Mouse (Mus musculus) gastrocnemius, adult 8-10 months (tissue): Measurements from ENCODE around the gene Syt16. TPM values are rescaled to one million over a fixed set of nuclear protein-coding genes. Genes with fewer than 3 reads are reported as not detected.

Experiments
- DNase-seq, 2 experiments: peaks; one replicate each; pipeline ENCODE4 v3.0.0; 2022; ENCODE audit warnings: low spot score in 2 of 2
- total RNA-seq, 4 experiments: library from RNA; stranded (reverse); gene quantifications; 2 replicates each; pipeline ENCODE4 v1.2.4; 2022

Syt16 gene
- total RNA-seq, 4 experiments from 2014 or later: not detected

- DNase-seq: no peak
Observed at GRCm38 (mm10) chr12:74009448-74009911, 12.0 kb downstream of the Syt16 start.

GRCm38 (mm10) chr12:74013739-74014138 lies 16.3 kb downstream of the Syt16 start:
- peak; percentile 60 to 61 for DNase-seq

- peak in 1 of 2 experiments; percentile 6 for DNase-seq
Observed at GRCm38 (mm10) chr12:74014739-74015270, 17.3 kb downstream of the Syt16 start.

GRCm38 (mm10) chr12:74015491-74015890 lies 18.0 kb downstream of the Syt16 start:
- no peak for DNase-seq

- no peak for DNase-seq
Observed at GRCm38 (mm10) chr12:74023260-74023659, 25.8 kb downstream of the Syt16 start.

- DNase-seq: no peak
Observed at GRCm38 (mm10) chr12:74024912-74025311, 27.5 kb downstream of the Syt16 start.

GRCm38 (mm10) chr12:74043225-74043624 lies 45.8 kb downstream of the Syt16 start:
- DNase-seq: no peak

GRCm38 (mm10) chr12:74043755-74044154 lies 46.3 kb downstream of the Syt16 start:
- DNase-seq: no peak

- DNase-seq: no peak
Observed at GRCm38 (mm10) chr12:74044241-74044640, 46.8 kb downstream of the Syt16 start.

GRCm38 (mm10) chr12:74055336-74055931 lies 58.0 kb downstream of the Syt16 start:
- no peak for DNase-seq

- no peak for DNase-seq
Observed at GRCm38 (mm10) chr12:74056162-74056561, 58.7 kb downstream of the Syt16 start.

GRCm38 (mm10) chr12:74062547-74062946 lies 65.1 kb downstream of the Syt16 start:
- no peak for DNase-seq

- DNase-seq: no peak
Observed at GRCm38 (mm10) chr12:74068912-74069311, 71.5 kb downstream of the Syt16 start.

- no peak for DNase-seq
Observed at GRCm38 (mm10) chr12:74075590-74075989, 78.1 kb downstream of the Syt16 start.

- DNase-seq: no peak
Observed at GRCm38 (mm10) chr12:74076091-74076490, 78.6 kb downstream of the Syt16 start.

- DNase-seq: no peak
Observed at GRCm38 (mm10) chr12:74081122-74081521, 83.7 kb downstream of the Syt16 start.

- DNase-seq: no peak
Observed at GRCm38 (mm10) chr12:74084389-74084788, 86.9 kb downstream of the Syt16 start.

GRCm38 (mm10) chr12:74087086-74087485 lies 89.6 kb downstream of the Syt16 start:
- no peak for DNase-seq

- DNase-seq: no peak
Observed at GRCm38 (mm10) chr12:74089342-74090131, 92.1 kb downstream of the Syt16 start.

- DNase-seq: no peak
Observed at GRCm38 (mm10) chr12:74092546-74092945, 95.1 kb downstream of the Syt16 start.

- no peak for DNase-seq
Observed at GRCm38 (mm10) chr12:74093110-74093509, 95.6 kb downstream of the Syt16 start.

- DNase-seq: no peak
Observed at GRCm38 (mm10) chr12:74094701-74095100, 97.2 kb downstream of the Syt16 start.
